Mouse (Mus musculus): ENCODE data around the gene Rassf1. TPM values are rescaled to one million over a fixed set of nuclear protein-coding genes. Genes with fewer than 3 reads are reported as not detected.

Rassf1 gene
- total and polyA plus RNA-seq, 3 experiments = 11.6 to 17.7 (median 15.3) TPM

GRCm38 (mm10) chr9:107600745-107601144 is 49.4 kb downstream of the Rassf1 start:
- H3K4me2 ChIP-seq (ENCODE audit: insufficient read depth, low read depth, poor library complexity, severe bottlenecking) = no peak overlapping the region
- dilution Hi-C loops (cut with MboI; ENCODE audit: extremely low pct_ligation_motif_present, extremely low pct_unique_long_range_greater_than_20kb, low sequenced_read_pairs) = no loop called here
- H3K79me2 ChIP-seq (replicated peaks; ENCODE audit: control insufficient read depth, extremely low read depth, insufficient read depth, poor library complexity, severe bottlenecking) = no peaks in the 10 kb centered on the region
- H3K4me3 ChIP-seq (replicated peaks in 1 of 3; ENCODE audit: low read depth in 2 of 3, low read length in 2 of 3, poor library complexity in 1 of 3) = no peak overlapping the region
- in situ Hi-C loops (cut with MboI; ENCODE audit: low pct_ligation_motif_present, low pct_unique_long_range_greater_than_20kb, low sequenced_read_pairs) = no loop called here
- no peaks in the 10 kb centered on the region for H3K27me3 ChIP-seq (replicated peaks)
- H3K4me1 ChIP-seq (ENCODE audit: control insufficient read depth in 1 of 2, insufficient read depth in 2 of 2) = peaks cover 27 to 48% of the 10 kb centered on the region in 2 experiments
- H3K9ac ChIP-seq (ENCODE audit: insufficient read depth, low read depth) = no peak overlapping the region
- TF ChIP-seq ZMIZ1 (IDR thresholded peaks at IDR 0.05; ENCODE audit: low read depth, low read length) (no peak), CTCF (conservative IDR thresholded peaks at IDR 0.05 in 1 of 2, IDR thresholded peaks at IDR 0.05 in 1 of 2; ENCODE audit: low read depth in 2 of 2, low read length in 2 of 2) (peak in 1 of 2 experiments; percentile 36; a peak in 2 of 4 replicates)
- DNase-seq (ENCODE audit: extremely low read depth) = no peak
- peaks cover 4 to 59% of the 10 kb centered on the region in 2 experiments for H3K36me3 ChIP-seq (replicated peaks in 1 of 2; ENCODE audit: control insufficient read depth in 1 of 2, insufficient read depth in 1 of 2, low read length in 1 of 2)
- no peaks in the 10 kb centered on the region for H3K9me3 ChIP-seq (replicated peaks; ENCODE audit: low read length)
- no peak overlapping the region for H3K27ac ChIP-seq (ENCODE audit: insufficient read depth, low read depth)

DNA sequence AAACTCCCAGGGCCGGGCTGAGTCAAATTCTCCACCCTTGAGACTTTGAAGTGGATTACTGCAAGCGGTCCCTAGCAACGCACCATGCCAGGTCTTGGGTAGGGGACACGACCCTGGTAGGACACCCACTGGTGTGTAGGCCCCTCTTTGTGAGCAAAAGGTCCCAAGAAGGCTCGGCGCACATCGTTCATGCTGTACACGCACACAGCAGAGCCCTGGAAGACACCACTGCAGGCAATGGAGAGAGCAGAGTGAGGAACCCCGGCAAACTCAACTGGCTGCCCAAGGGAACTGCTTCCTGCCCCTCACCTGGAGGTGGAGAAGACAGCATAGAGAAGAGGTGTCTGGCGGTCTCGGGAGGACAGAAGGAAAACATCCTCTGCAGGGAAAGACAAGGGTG is 49.9 kb downstream of the Rassf1 start:
- dilution Hi-C loops (cut with MboI; ENCODE audit: extremely low pct_ligation_motif_present, extremely low pct_unique_long_range_greater_than_20kb, low sequenced_read_pairs) (no loop called here), in situ Hi-C loops (cut with MboI; ENCODE audit: low pct_ligation_motif_present, low pct_unique_long_range_greater_than_20kb, low sequenced_read_pairs) (no loop called here)
- no peak overlapping the region for H3K9ac ChIP-seq (ENCODE audit: insufficient read depth, low read depth)
- no peak for DNase-seq (ENCODE audit: extremely low read depth)
- H3K27ac ChIP-seq (ENCODE audit: insufficient read depth, low read depth) = no peak overlapping the region
- no peak overlapping the region for H3K4me2 ChIP-seq (ENCODE audit: insufficient read depth, low read depth, poor library complexity, severe bottlenecking)
- H3K4me3 ChIP-seq (replicated peaks in 1 of 3; ENCODE audit: low read depth in 2 of 3, low read length in 2 of 3, poor library complexity in 1 of 3) = no peak overlapping the region
- peaks cover 27 to 48% of the 10 kb centered on the region in 2 experiments for H3K4me1 ChIP-seq (ENCODE audit: control insufficient read depth in 1 of 2, insufficient read depth in 2 of 2)
- H3K27me3 ChIP-seq (replicated peaks) = no peaks in the 10 kb centered on the region
- H3K9me3 ChIP-seq (replicated peaks; ENCODE audit: low read length) = no peaks in the 10 kb centered on the region
- peaks cover 4 to 54% of the 10 kb centered on the region in 2 experiments for H3K36me3 ChIP-seq (replicated peaks in 1 of 2; ENCODE audit: control insufficient read depth in 1 of 2, insufficient read depth in 1 of 2, low read length in 1 of 2)
- no peaks in the 10 kb centered on the region for H3K79me2 ChIP-seq (replicated peaks; ENCODE audit: control insufficient read depth, extremely low read depth, insufficient read depth, poor library complexity, severe bottlenecking)
- TF ChIP-seq HCFC1 (IDR thresholded peaks at IDR 0.05; ENCODE audit: low read depth, low read length) (no peak), ELF1 (IDR thresholded peaks at IDR 0.05; ENCODE audit: low read depth, low read length) (no peak), KAT2A (IDR thresholded peaks at IDR 0.05; ENCODE audit: insufficient replicate concordance, low read length) (no peak), TBP (conservative IDR thresholded peaks at IDR 0.05; ENCODE audit: low read depth, low read length) (no peak), ZC3H11A (IDR thresholded peaks at IDR 0.05; ENCODE audit: low read depth, low read length) (no peak), ZMIZ1 (IDR thresholded peaks at IDR 0.05; ENCODE audit: low read depth, low read length) (no peak), EP300 (IDR thresholded peaks at IDR 0.05; ENCODE audit: low read length) (no peak), POLR2A (IDR thresholded peaks at IDR 0.05; ENCODE audit: low read depth, low read length) (no peak), CTCF (conservative IDR thresholded peaks at IDR 0.05 in 1 of 2, IDR thresholded peaks at IDR 0.05 in 1 of 2; ENCODE audit: low read depth in 2 of 2, low read length in 2 of 2) (no peak)

DNA sequence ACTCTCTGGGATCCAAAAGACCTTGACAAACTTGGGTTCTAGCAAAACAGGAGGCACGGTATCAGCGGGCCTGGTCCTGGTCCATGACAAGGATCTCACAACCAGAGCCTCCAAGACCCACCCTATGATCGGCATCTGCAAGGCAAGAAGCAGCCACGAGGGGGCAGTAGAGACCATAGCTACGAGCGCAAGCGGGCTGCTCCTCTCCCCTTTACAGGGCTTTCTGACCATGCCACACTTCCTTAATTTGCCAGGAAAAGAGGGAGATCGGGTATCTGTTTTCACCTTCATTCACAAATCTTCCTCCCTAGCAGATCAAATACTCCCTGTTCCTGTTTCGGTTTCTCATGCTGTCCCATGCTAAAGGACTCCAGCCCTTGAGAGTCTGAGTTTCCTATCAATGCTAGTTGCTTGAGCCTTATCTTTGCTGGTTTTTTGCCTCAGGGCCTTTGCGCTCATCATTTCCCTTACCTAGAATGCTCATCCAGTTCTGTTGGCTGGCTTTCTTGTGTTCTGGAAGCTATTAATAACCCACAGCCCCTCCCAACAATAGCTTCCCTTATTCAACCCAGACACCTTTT is 50.8 kb downstream of the Rassf1 start:
- 0 out of 2 replicates have a peak overlapping the region, but pooled peaks have one; percentile 0 for H3K4me2 ChIP-seq (ENCODE audit: insufficient read depth, low read depth, poor library complexity, severe bottlenecking)
- dilution Hi-C loops (cut with MboI; ENCODE audit: extremely low pct_ligation_motif_present, extremely low pct_unique_long_range_greater_than_20kb, low sequenced_read_pairs) = no loop called here
- H3K4me3 ChIP-seq (replicated peaks in 1 of 3; ENCODE audit: low read depth in 2 of 3, low read length in 2 of 3, poor library complexity in 1 of 3) = no peak overlapping the region
- TF ChIP-seq IRF4 (IDR thresholded peaks at IDR 0.05; ENCODE audit: low read depth, low read length) = peak; percentile 74
- TF ChIP-seq UBTF (IDR thresholded peaks at IDR 0.05; ENCODE audit: low read depth, low read length) = no peak
- no peak for TF ChIP-seq CHD1 (IDR thresholded peaks at IDR 0.05; ENCODE audit: low read depth, low read length)
- peak; percentile 58 for TF ChIP-seq ELF1 (IDR thresholded peaks at IDR 0.05; ENCODE audit: low read depth, low read length)
- TF ChIP-seq SMC3 (IDR thresholded peaks at IDR 0.05; ENCODE audit: low read depth, low read length) = peak; percentile 98
- TF ChIP-seq JUN (IDR thresholded peaks at IDR 0.05; ENCODE audit: insufficient read depth, low read depth, low read length) = no peak
- TF ChIP-seq JUND (conservative IDR thresholded peaks at IDR 0.05; ENCODE audit: low read depth, low read length) = 0 out of 2 replicates have a peak, but pooled peaks have one; percentile 14
- peak; percentile 99 for TF ChIP-seq RAD21 (IDR thresholded peaks at IDR 0.05; ENCODE audit: low read depth, low read length)
- peak; percentile 73 for TF ChIP-seq MYC (IDR thresholded peaks at IDR 0.05; ENCODE audit: low read depth, low read length)
- TF ChIP-seq E2F4 (IDR thresholded peaks at IDR 0.05; ENCODE audit: insufficient replicate concordance, low read depth, low read length) = no peak
- peak; percentile 19; the same call in 1 of the 2 replicates for TF ChIP-seq MXI1 (IDR thresholded peaks at IDR 0.05; ENCODE audit: low read depth, low read length)
- TF ChIP-seq NRF1 (IDR thresholded peaks at IDR 0.05; ENCODE audit: low read depth, low read length) = peak; percentile 48; the same call in 1 of the 2 replicates
- peak; percentile 37; the same call in 1 of the 2 replicates for TF ChIP-seq HCFC1 (IDR thresholded peaks at IDR 0.05; ENCODE audit: low read depth, low read length)
- TF ChIP-seq TCF12 (IDR thresholded peaks at IDR 0.05; ENCODE audit: low read depth, low read length) = peak; percentile 58
- TF ChIP-seq MEF2A (IDR thresholded peaks at IDR 0.05; ENCODE audit: borderline replicate concordance, low read depth, low read length) = peak; percentile 49; the same call in 1 of the 2 replicates
- no peak for TF ChIP-seq RCOR1 (conservative IDR thresholded peaks at IDR 0.05; ENCODE audit: low read depth, low read length)
- TF ChIP-seq ETS1 (conservative IDR thresholded peaks at IDR 0.05; ENCODE audit: low read depth, low read length) = no peak

More for the DNA sequence above, 50.8 kb downstream of the Rassf1 start:
- Histone ChIP-seq H3K27me3 (replicated peaks) (no peaks in the 10 kb centered on the region), H3K36me3 (replicated peaks in 1 of 2; ENCODE audit: control insufficient read depth in 1 of 2, insufficient read depth in 1 of 2, low read length in 1 of 2) (peaks cover 4 to 45% of the 10 kb centered on the region in 2 experiments), H3K27ac (ENCODE audit: insufficient read depth, low read depth) (no peak overlapping the region), H3K9me3 (replicated peaks; ENCODE audit: low read length) (no peaks in the 10 kb centered on the region), H3K9ac (ENCODE audit: insufficient read depth, low read depth) (peak overlapping the region; percentile 16; the same call in 1 of the 2 replicates), H3K79me2 (replicated peaks; ENCODE audit: control insufficient read depth, extremely low read depth, insufficient read depth, poor library complexity, severe bottlenecking) (no peaks in the 10 kb centered on the region), H3K4me1 (ENCODE audit: control insufficient read depth in 1 of 2, insufficient read depth in 2 of 2) (peaks cover 27 to 52% of the 10 kb centered on the region in 2 experiments)
- DNase-seq (ENCODE audit: extremely low read depth) = peak; percentile 84
- in situ Hi-C loops (cut with MboI; ENCODE audit: low pct_ligation_motif_present, low pct_unique_long_range_greater_than_20kb, low sequenced_read_pairs) = no loop called here
